In genomic region chr5:113815041-113815389, GRCm38 (mm10) we compare ENCODE assay signal across 8 mouse cellular contexts. TPM values are rescaled to one million over a fixed set of nuclear protein-coding genes. Genes with fewer than 3 reads are reported as not detected.
"Had no signal": no experiment of that assay in that cellular context is flagged by ENCODE, and none has a peak within 500 bp of the region (broad histone marks: within the 10 kb centered on the region; RNA-seq: fewer than 3 reads in every experiment).

No protein-coding gene starts in this region.

- H3K27me3 ChIP-seq: neural tube, embryonic 13.5 days; neural tube, embryonic 15.5 days had no signal

- H3K9ac ChIP-seq: liver, embryonic 14.5 days; lung, embryonic 15.5 days; neural tube, embryonic 13.5 days; neural tube, embryonic 15.5 days had no signal

- H3K27ac ChIP-seq: liver, embryonic 14.5 days; lung, embryonic 15.5 days; neural tube, embryonic 13.5 days; neural tube, embryonic 15.5 days had no signal

- H3K4me2 ChIP-seq: neural tube, embryonic 13.5 days had no signal

- H3K4me3 ChIP-seq: lung, embryonic 15.5 days; midbrain, embryonic 10.5 days; myocyte; neural tube, embryonic 13.5 days; neural tube, embryonic 15.5 days had no signal

- H3K9me3 ChIP-seq: lung, embryonic 15.5 days; neural tube, embryonic 15.5 days had no signal

- H3K36me3 ChIP-seq: lung, embryonic 15.5 days; midbrain, embryonic 10.5 days; neural tube, embryonic 13.5 days; neural tube, embryonic 15.5 days had no signal

- DNase-seq: thymus, adult 18-20 months had no signal

- H3K4me1 ChIP-seq: neural tube, embryonic 13.5 days had no signal

- ATAC-seq: midbrain, embryonic 16.5 days had no signal

RNA-seq across cellular contexts. Expression of gene Selplg, which starts 17.4 kb away (rescaled TPM):
- polyA plus RNA-seq: myocyte had no signal
